Mouse (Mus musculus): ENCODE measurements around the gene Rnf212b. TPM values are rescaled to one million over a fixed set of nuclear protein-coding genes. Genes with fewer than 3 reads are reported as not detected.
A peak's percentile ranks its signal among the peaks of the same experiment; 100 is the strongest.

Gene Rnf212b
- polyA plus RNA-seq, 1 experiment = not detected

DNA sequence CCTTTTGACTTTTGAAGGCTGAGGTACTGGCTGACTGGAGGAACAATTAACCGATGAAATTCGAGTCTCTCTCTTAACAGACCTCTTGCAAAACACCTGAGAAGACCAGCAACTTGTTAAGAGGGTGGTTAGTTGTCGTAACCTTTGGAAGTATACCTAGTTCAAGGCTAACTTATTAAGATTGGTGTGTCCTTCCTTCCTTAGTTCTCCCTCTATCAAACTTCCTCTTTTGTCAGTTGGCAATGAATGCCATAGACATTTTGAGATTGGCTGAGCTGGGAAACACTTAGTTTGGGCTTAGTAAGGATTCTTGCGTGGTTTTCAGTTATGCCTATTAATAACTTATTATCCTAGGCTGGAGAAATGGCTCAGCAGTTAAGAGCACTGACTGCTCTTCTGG, 54.1 kb downstream of the Rnf212b start:
- Histone ChIP-seq H3K4me2 (ENCODE audit: low read depth) (no peak overlapping the region), H3K36me3 (ENCODE audit: control insufficient read depth, insufficient read depth) (no peaks in the 10 kb centered on the region), H3K27me3 (ENCODE audit: control insufficient read depth, insufficient read depth, insufficient read length) (no peaks in the 10 kb centered on the region), H3K79me2 (ENCODE audit: control insufficient read depth, insufficient read depth) (no peaks in the 10 kb centered on the region), H3ac (ENCODE audit: control insufficient read depth, insufficient read length) (no peak overlapping the region), H3K4me3 (no peak overlapping the region)
- TF ChIP-seq POLR2A (IDR thresholded peaks at IDR 0.05; ENCODE audit: insufficient read length, low read depth) (no peak), MAX (IDR thresholded peaks at IDR 0.05; ENCODE audit: low read depth) (no peak), REST (IDR thresholded peaks at IDR 0.05; ENCODE audit: insufficient read depth, insufficient read length) (no peak), MYOG (IDR thresholded peaks at IDR 0.05; ENCODE audit: control insufficient read depth in 1 of 3, insufficient read depth in 1 of 3, insufficient read length in 2 of 3, low read depth in 2 of 3) (no peak), CEBPB (IDR thresholded peaks at IDR 0.05; ENCODE audit: insufficient read depth, poor library complexity, severe bottlenecking) (no peak)

GRCm38 (mm10) chr14:54870861-54871260, 56.9 kb downstream of the Rnf212b start, which contains the start of gene Homez:
Gene Homez (minus strand): TSS chr14:54870961.
- Histone ChIP-seq H3ac (ENCODE audit: control insufficient read depth, insufficient read length) (no peak within 1 kb of the TSS), H3K79me2 (ENCODE audit: control insufficient read depth, insufficient read depth) (no peaks in the 10 kb centered on the region), H3K27me3 (ENCODE audit: control insufficient read depth, insufficient read depth, insufficient read length) (no peaks in the 10 kb centered on the region), H3K4me3 (no peak within 1 kb of the TSS), H3K4me2 (ENCODE audit: low read depth) (no peak within 1 kb of the TSS), H3K36me3 (ENCODE audit: control insufficient read depth, insufficient read depth) (no peaks in the 10 kb centered on the region)
- TF ChIP-seq CEBPB (IDR thresholded peaks at IDR 0.05; ENCODE audit: insufficient read depth, poor library complexity, severe bottlenecking) (no peak), MYOG (IDR thresholded peaks at IDR 0.05; ENCODE audit: control insufficient read depth in 1 of 3, insufficient read depth in 1 of 3, insufficient read length in 2 of 3, low read depth in 2 of 3) (no peak), MYOD1 (IDR thresholded peaks at IDR 0.05; ENCODE audit: control insufficient read depth in 1 of 3, insufficient read length in 2 of 3, low read depth in 2 of 3) (no peak), SRF (IDR thresholded peaks at IDR 0.05; ENCODE audit: control insufficient read depth, insufficient read length, low read depth) (no peak), TCF3 (IDR thresholded peaks at IDR 0.05; ENCODE audit: insufficient read length, low read depth) (no peak), MAX (IDR thresholded peaks at IDR 0.05; ENCODE audit: low read depth) (no peak), REST (IDR thresholded peaks at IDR 0.05; ENCODE audit: insufficient read depth, insufficient read length) (no peak), TCF12 (IDR thresholded peaks at IDR 0.05; ENCODE audit: insufficient read depth, poor library complexity, severe bottlenecking) (no peak), POLR2AphosphoS2 (IDR thresholded peaks at IDR 0.05; ENCODE audit: insufficient read length, low read depth) (no peak), POLR2A (IDR thresholded peaks at IDR 0.05; ENCODE audit: insufficient read length, low read depth) (no peak), E2F4 (IDR thresholded peaks at IDR 0.05; ENCODE audit: insufficient read depth) (no peak), USF1 (IDR thresholded peaks at IDR 0.05; ENCODE audit: low read depth) (no peak)

DNA sequence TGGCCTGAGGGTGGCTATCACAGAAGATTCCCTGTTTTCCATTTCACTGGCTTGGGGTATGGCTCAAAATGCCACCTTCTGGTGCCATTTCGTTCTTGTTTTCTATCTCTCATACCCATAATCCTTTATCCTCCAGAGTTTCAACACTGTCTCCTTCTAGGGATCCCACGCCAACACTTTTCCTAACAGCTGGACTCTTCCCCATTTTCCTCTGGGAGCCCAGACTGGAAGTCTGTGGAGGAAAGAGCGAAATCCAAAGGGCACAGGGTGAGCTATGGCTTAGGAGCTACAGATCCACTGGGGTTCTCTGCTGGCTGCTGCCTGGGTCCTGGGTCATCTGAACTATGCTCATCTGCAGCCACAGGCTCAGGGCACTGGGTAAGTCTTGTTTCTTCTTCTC, 60.2 kb downstream of the Rnf212b start:
- no peak for TF ChIP-seq TCF3 (IDR thresholded peaks at IDR 0.05; ENCODE audit: insufficient read length, low read depth)
- no peak for TF ChIP-seq CEBPB (IDR thresholded peaks at IDR 0.05; ENCODE audit: insufficient read depth, poor library complexity, severe bottlenecking)
- no peak for TF ChIP-seq E2F4 (IDR thresholded peaks at IDR 0.05; ENCODE audit: insufficient read depth)
- no peak for TF ChIP-seq MYOD1 (IDR thresholded peaks at IDR 0.05; ENCODE audit: control insufficient read depth in 1 of 3, insufficient read length in 2 of 3, low read depth in 2 of 3)
- no peak for TF ChIP-seq REST (IDR thresholded peaks at IDR 0.05; ENCODE audit: insufficient read depth, insufficient read length)
- no peak for TF ChIP-seq MYOG (IDR thresholded peaks at IDR 0.05; ENCODE audit: control insufficient read depth in 1 of 3, insufficient read depth in 1 of 3, insufficient read length in 2 of 3, low read depth in 2 of 3)
- no peak for TF ChIP-seq USF1 (IDR thresholded peaks at IDR 0.05; ENCODE audit: low read depth)
- TF ChIP-seq TCF12 (IDR thresholded peaks at IDR 0.05; ENCODE audit: insufficient read depth, poor library complexity, severe bottlenecking) = no peak
- TF ChIP-seq SRF (IDR thresholded peaks at IDR 0.05; ENCODE audit: control insufficient read depth, insufficient read length, low read depth) = no peak
- no peak for TF ChIP-seq POLR2A (IDR thresholded peaks at IDR 0.05; ENCODE audit: insufficient read length, low read depth)
- TF ChIP-seq POLR2AphosphoS2 (IDR thresholded peaks at IDR 0.05; ENCODE audit: insufficient read length, low read depth) = no peak
- no peak for TF ChIP-seq MAX (IDR thresholded peaks at IDR 0.05; ENCODE audit: low read depth)
- Histone ChIP-seq H3K36me3 (ENCODE audit: control insufficient read depth, insufficient read depth) (no peaks in the 10 kb centered on the region), H3K4me3 (no peak overlapping the region), H3ac (ENCODE audit: control insufficient read depth, insufficient read length) (no peak overlapping the region), H3K79me2 (ENCODE audit: control insufficient read depth, insufficient read depth) (no peaks in the 10 kb centered on the region), H3K27me3 (ENCODE audit: control insufficient read depth, insufficient read depth, insufficient read length) (no peaks in the 10 kb centered on the region), H3K4me2 (ENCODE audit: low read depth) (no peak overlapping the region)

DNA sequence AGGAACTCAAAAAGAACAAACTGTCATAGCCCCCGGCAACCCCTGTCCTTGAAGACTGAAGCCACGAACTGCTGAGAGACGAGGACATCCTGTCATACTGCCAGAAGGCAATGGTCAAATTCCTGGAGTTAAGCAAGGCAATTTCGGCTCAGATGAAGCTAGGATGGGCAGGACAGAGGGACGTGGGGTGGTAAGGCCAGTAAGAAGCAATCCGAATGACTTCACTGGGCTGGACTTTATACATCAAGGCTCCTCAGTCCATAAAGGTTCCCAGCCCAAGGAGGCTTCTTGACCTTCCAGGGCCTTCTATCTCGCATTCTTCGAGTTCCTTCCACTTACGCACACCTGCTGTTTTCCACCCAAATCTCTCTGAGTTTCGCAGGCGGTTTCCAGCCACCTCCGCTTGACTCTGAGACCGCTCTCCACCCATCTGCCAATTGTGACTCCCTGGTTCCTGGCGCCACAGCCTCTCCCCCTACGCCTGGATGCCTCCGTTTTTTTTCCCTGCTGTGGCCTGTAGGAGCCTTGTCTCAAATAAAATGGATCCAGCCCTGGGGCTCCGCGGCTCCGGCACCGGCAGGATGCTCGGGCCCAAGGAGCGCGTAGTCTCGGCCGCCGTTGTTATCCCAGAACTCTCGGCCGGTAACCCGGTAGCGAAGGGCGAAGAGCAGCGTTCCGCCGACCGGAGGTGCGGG, 62.0 kb downstream of the Rnf212b start:
- H3K4me2 ChIP-seq (ENCODE audit: low read depth) = peak overlapping the region; percentile 97
- no peaks in the 10 kb centered on the region for H3K79me2 ChIP-seq (ENCODE audit: control insufficient read depth, insufficient read depth)
- TF ChIP-seq REST (IDR thresholded peaks at IDR 0.05; ENCODE audit: insufficient read depth, insufficient read length) (no peak), POLR2A (IDR thresholded peaks at IDR 0.05; ENCODE audit: insufficient read length, low read depth) (no peak), MAX (IDR thresholded peaks at IDR 0.05; ENCODE audit: low read depth) (no peak), MYOG (IDR thresholded peaks at IDR 0.05; ENCODE audit: control insufficient read depth in 1 of 3, insufficient read depth in 1 of 3, insufficient read length in 2 of 3, low read depth in 2 of 3) (no peak), MYOD1 (IDR thresholded peaks at IDR 0.05; ENCODE audit: control insufficient read depth in 1 of 3, insufficient read length in 2 of 3, low read depth in 2 of 3) (no peak), TCF12 (IDR thresholded peaks at IDR 0.05; ENCODE audit: insufficient read depth, poor library complexity, severe bottlenecking) (no peak), USF1 (IDR thresholded peaks at IDR 0.05; ENCODE audit: low read depth) (no peak), POLR2AphosphoS2 (IDR thresholded peaks at IDR 0.05; ENCODE audit: insufficient read length, low read depth) (no peak)
- no peaks in the 10 kb centered on the region for H3K36me3 ChIP-seq (ENCODE audit: control insufficient read depth, insufficient read depth)
- peak overlapping the region; percentile 29 for H3K4me3 ChIP-seq
- H3K27me3 ChIP-seq (ENCODE audit: control insufficient read depth, insufficient read depth, insufficient read length) = no peaks in the 10 kb centered on the region
- H3ac ChIP-seq (ENCODE audit: control insufficient read depth, insufficient read length) = peak overlapping the region; percentile 68
